Mouse (Mus musculus): ENCODE data around the gene Scfd2. TPM values are rescaled to one million over a fixed set of nuclear protein-coding genes. Genes with fewer than 3 reads are reported as not detected.
A peak's percentile ranks its signal among the peaks of the same experiment; 100 is the strongest.

Gene Scfd2
- polyA plus RNA-seq, 1 experiment from 2014 or later: 19.7 TPM

DNA sequence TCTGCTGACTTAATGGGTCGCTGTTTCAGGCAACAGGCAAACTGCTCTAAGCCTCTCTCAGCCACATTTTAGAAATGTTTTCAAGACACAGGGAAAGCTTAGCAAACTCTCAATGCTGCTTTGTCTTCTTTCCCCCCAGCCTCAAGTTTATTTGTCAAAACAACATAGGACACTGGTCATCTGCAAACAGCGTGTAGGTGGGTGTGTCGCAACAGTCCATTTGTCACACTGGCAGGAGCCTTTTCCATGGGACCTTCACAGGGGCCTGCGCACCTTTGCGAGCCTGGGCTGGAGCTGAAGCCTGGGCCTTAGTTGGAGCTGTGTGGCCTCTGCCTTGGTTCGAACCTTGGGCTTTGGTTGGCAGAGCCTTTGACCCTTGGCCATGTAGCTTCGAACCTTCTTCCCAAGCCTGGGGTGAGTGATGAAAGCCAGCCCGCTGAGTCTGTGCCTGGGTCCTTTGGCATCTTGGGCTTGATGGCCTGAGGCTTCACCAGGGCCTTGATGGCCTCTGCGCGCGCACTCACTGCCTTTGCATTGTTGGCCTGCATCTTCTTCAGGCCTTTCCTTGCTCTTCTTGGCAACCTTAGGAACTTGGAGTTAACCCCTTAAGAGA, 215.1 kb downstream of the Scfd2 start:
- Histone ChIP-seq H3K9me3 (no peaks in the 10 kb centered on the region), H3K27ac (no peak overlapping the region), H3K4me1 (peaks cover 3% of the 10 kb centered on the region; the same call in 1 of the 2 replicates), H3K9ac (no peak overlapping the region), H3K27me3 (replicated peaks) (no peaks in the 10 kb centered on the region), H3K4me2 (no peak overlapping the region), H3K36me3 (no peaks in the 10 kb centered on the region), H3K4me3 (replicated peaks) (no peak overlapping the region)
- no peak for ATAC-seq (ENCODE audit: insufficient read depth, low FRiP score, low read depth)
- WGBS: 82% methylated on average over 11 of the region's 11 CpGs

DNA sequence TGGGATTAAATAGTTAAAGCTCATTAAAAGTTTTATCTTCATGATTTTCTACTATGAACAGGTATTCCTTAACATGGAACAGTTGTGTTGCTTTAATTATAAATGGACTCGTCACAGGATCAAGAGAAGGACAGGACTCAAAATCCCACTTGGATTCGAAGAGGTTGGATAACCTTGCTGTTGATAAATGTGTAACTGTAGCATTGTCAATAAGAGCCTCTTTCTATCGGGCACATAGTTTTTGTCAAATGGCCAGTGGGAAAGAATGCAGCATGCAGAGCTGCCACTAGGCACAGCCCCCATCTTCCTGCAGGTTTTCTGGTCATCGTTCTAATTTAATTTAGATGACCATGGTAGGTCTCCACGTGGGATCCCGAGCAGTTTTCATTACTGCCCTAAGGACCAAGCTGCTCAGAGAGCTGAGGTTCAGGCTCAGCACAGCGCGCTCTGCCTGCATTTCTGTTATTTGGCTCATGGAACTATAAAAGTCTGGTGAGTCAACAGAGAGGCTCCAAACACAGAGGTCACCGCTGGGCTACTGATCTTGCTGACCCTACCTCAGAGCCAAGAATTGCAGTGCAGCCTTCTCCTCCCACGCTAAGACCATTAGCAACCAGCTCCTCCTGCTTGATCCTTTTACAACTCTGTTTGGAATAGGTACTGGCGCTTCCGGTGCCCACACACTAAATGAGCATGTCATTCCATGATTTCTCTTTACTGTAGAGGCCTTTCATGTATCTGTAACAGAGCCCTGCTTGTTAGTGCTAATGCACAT, 215.9 kb downstream of the Scfd2 start:
- WGBS: 45% methylated on average over 12 of the region's 12 CpGs

DNA sequence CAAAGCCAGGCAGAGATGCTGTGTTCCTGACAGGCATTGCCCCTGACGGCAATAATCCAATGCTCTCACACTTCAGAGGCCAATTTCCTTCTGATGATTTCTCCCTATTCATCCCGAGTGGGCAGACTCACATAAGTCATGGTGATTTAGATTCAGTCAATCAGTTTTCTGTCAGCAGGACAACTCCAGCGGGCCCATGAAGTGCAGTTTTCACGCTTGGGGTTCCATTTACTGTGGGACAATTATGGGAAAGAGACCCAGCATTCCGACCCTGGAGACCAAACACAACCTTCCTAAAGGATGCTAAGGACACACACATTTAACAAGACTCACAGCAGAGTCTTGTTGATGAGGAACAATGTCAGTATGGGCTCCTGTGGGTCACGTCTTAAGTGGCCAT, 217.1 kb downstream of the Scfd2 start:
- Histone ChIP-seq H3K9me3 (no peaks in the 10 kb centered on the region), H3K27me3 (replicated peaks) (no peaks in the 10 kb centered on the region), H3K4me1 (peaks cover 5% of the 10 kb centered on the region; the same call in 1 of the 2 replicates), H3K4me3 (replicated peaks) (no peak overlapping the region), H3K36me3 (no peaks in the 10 kb centered on the region), H3K27ac (no peak overlapping the region), H3K4me2 (no peak overlapping the region), H3K9ac (no peak overlapping the region)
- 79% methylated on average over 6 of the region's 6 CpGs for WGBS
- no peak for ATAC-seq (ENCODE audit: insufficient read depth, low FRiP score, low read depth)

More for the DNA sequence above, 215.9 kb downstream of the Scfd2 start:
- H3K36me3 ChIP-seq: no peaks in the 10 kb centered on the region
- no peaks in the 10 kb centered on the region for H3K9me3 ChIP-seq
- no peak overlapping the region for H3K4me3 ChIP-seq (replicated peaks)
- no peak overlapping the region for H3K27ac ChIP-seq
- ATAC-seq (ENCODE audit: insufficient read depth, low FRiP score, low read depth): no peak
- H3K4me2 ChIP-seq: no peak overlapping the region
- no peak overlapping the region for H3K9ac ChIP-seq
- H3K4me1 ChIP-seq: peaks cover 5% of the 10 kb centered on the region; the same call in 1 of the 2 replicates
- no peaks in the 10 kb centered on the region for H3K27me3 ChIP-seq (replicated peaks)

DNA sequence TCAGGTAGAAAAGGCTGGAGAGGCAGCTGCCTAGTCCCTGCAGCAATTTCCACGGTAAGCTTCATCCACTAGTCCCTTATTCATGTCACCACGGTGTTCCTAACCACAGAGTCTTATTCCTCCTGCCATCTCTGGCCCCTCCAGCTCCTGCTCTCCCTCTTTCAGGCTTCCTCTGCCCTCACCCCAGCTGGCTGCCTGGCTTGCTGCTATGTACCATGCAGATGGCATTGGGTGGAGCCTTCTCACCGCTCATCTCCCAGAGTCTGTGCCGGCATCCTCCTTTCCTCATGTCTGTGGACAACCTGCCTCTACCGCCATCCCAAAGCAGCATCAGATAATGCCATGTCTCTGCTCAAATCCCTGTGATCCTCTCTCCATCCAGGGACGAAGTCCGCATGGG, 218.0 kb downstream of the Scfd2 start:
- no peak overlapping the region for H3K4me2 ChIP-seq
- H3K9me3 ChIP-seq: no peaks in the 10 kb centered on the region
- 88% methylated on average over 7 of the region's 7 CpGs for WGBS
- no peaks in the 10 kb centered on the region for H3K36me3 ChIP-seq
- no peaks in the 10 kb centered on the region for H3K27me3 ChIP-seq (replicated peaks)
- H3K27ac ChIP-seq: no peak overlapping the region
- ATAC-seq (ENCODE audit: insufficient read depth, low FRiP score, low read depth): no peak
- H3K4me1 ChIP-seq: peaks cover 5% of the 10 kb centered on the region; the same call in 1 of the 2 replicates
- H3K9ac ChIP-seq: no peak overlapping the region
- H3K4me3 ChIP-seq (replicated peaks): no peak overlapping the region

DNA sequence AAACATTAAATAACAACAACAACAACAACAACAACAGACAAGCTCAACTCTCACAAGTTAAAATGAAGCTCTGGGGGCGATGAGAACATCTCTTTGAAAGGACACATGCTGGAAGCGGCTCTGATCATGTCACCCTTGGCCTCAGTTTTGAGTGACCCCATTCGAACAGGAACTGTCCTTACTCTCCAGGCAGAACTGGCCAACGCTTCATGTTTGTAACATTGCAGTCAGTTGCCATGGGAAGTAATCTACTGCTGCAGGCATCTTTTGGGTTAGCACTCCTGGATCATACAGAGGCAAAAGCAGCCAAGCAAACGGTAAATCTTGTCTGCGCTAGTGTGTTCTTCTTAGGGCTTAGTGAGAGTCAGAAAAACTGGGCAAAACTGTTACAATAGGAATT, 219.7 kb downstream of the Scfd2 start:
- no peak overlapping the region for H3K4me2 ChIP-seq
- 54% methylated on average over 6 of the region's 6 CpGs for WGBS
- H3K27me3 ChIP-seq (replicated peaks): no peaks in the 10 kb centered on the region
- H3K9ac ChIP-seq: no peak overlapping the region
- H3K9me3 ChIP-seq: no peaks in the 10 kb centered on the region
- no peak overlapping the region for H3K4me3 ChIP-seq (replicated peaks)
- no peak overlapping the region for H3K27ac ChIP-seq
- peaks cover 5% of the 10 kb centered on the region; the same call in 1 of the 2 replicates for H3K4me1 ChIP-seq
- H3K36me3 ChIP-seq: no peaks in the 10 kb centered on the region
- ATAC-seq (ENCODE audit: insufficient read depth, low FRiP score, low read depth): no peak

DNA sequence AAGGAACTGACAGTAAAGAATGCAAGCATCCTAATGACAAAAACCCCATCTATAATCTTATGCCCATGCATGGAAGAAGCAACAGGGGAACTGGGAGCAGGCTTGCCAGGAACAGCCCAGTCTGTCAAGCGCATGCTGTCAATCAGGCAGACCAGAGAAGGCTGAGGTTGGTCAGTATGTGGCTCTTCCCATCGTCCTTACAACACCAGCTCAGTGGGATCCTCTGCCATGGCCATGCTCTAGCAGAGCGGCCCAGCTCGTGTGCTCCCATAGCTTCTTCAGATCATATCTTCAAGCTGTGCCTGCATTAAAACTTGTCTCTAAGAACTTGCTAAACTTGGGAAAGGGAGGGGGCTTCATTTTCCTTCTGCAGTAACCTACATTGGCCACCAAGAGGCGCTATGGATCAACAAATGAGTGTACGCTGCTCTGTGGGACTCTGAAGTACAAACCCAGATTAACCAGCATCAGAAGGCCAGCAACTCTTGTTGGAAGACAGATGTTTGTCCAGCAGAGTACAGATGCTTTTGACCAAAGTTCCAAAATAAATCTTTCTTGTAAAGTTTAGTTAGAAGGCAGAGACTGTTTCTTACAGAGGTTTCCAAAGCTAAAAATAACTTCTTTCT, 220.2 kb downstream of the Scfd2 start:
- Histone ChIP-seq H3K9ac (no peak overlapping the region), H3K9me3 (no peaks in the 10 kb centered on the region), H3K4me3 (replicated peaks) (no peak overlapping the region), H3K36me3 (no peaks in the 10 kb centered on the region), H3K27me3 (replicated peaks) (no peaks in the 10 kb centered on the region), H3K27ac (no peak overlapping the region), H3K4me2 (no peak overlapping the region), H3K4me1 (peaks cover 5% of the 10 kb centered on the region; the same call in 1 of the 2 replicates)
- WGBS: 31% methylated on average over 6 of the region's 6 CpGs
- no peak for ATAC-seq (ENCODE audit: insufficient read depth, low FRiP score, low read depth)

DNA sequence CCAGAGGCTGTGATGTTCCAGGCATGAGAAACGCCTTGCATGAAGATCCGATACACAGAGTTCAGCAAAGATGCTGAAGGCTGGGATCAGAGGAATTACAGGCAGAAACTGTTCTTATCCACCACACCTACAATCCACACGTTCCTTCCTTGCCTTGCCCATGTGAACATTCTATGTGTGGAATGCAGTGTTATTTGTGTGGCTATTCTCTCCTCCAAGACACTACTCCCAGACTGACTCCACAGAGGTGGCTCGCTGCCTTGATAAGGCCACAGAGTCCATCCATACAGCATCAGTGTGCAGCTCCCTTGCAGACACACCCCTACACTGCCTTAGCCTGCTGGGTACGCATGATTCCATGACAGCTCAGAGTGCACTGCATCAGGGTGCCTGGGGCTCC, 221.5 kb downstream of the Scfd2 start:
- Histone ChIP-seq H3K27ac (no peak overlapping the region), H3K4me3 (replicated peaks) (no peak overlapping the region), H3K27me3 (replicated peaks) (no peaks in the 10 kb centered on the region), H3K4me1 (peaks cover 2% of the 10 kb centered on the region; the same call in 1 of the 2 replicates), H3K4me2 (no peak overlapping the region), H3K9me3 (no peaks in the 10 kb centered on the region), H3K9ac (no peak overlapping the region), H3K36me3 (no peaks in the 10 kb centered on the region)
- ATAC-seq (ENCODE audit: insufficient read depth, low FRiP score, low read depth): no peak
- WGBS: 70% methylated on average over 5 of the region's 5 CpGs

DNA sequence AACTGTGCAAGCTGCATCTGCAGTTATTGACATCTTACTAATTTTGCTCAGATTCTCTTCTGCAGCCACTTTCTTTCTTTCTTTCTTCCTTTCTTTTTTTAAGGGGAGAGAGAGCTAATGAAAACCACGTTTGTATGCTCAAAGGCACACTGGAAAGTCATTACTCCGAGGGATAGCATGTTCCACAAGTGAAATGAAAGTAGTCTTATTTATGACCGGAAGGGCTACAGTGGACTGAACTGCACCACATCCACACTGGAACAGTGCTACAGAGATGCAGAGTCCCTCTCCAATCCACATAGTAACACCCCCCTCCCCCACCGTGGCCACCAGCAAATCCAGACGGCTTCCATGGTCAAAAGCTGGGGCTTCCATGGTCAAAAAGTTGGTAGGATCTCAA, 224.3 kb downstream of the Scfd2 start:
- 76% methylated on average over 5 of the region's 5 CpGs for WGBS
- H3K36me3 ChIP-seq: no peaks in the 10 kb centered on the region
- ATAC-seq (ENCODE audit: insufficient read depth, low FRiP score, low read depth): no peak
- no peak overlapping the region for H3K4me3 ChIP-seq (replicated peaks)
- peaks cover 3% of the 10 kb centered on the region; the same call in 1 of the 2 replicates for H3K4me1 ChIP-seq
- no peaks in the 10 kb centered on the region for H3K27me3 ChIP-seq (replicated peaks)
- H3K9me3 ChIP-seq: no peaks in the 10 kb centered on the region
- no peak overlapping the region for H3K4me2 ChIP-seq
- no peak overlapping the region for H3K9ac ChIP-seq
- no peak overlapping the region for H3K27ac ChIP-seq

DNA sequence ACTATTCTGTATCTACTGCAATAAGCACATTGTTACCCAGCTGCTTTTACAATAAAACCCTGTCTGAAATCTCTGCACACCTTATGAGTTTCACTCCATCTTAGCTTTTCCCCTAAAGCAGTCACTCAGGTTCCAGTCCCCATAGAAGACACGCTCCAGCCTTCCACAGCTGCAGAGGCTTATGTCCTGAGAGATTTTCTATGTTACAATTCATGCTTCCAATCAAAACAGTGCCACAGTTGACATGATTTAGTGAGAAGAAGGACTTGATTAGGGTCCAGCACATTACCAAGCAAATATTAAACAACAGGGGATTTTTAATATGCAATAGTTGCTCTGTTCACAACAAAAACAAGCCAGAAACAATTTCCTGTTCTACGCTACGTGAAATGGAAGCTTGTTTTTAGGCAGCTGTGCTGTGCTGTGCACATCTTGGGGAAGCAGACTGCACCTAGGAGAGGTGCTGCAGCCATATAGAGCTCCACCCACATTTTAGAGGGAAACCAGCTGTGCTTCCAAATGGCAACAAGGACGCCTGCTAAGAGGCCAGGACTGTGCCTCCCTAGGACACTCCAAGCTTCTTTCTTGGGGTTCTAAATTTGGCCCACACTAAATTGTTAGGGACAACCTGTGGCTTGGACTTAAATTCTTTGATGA, 225.9 kb downstream of the Scfd2 start:
- Histone ChIP-seq H3K4me3 (replicated peaks) (no peak overlapping the region), H3K4me2 (no peak overlapping the region), H3K9me3 (no peaks in the 10 kb centered on the region), H3K27me3 (replicated peaks) (no peaks in the 10 kb centered on the region), H3K27ac (peak overlapping the region; percentile 64), H3K36me3 (no peaks in the 10 kb centered on the region), H3K9ac (no peak overlapping the region), H3K4me1 (0 out of 2 replicates have a peak, but pooled peaks cover 2% of the 10 kb centered on the region)
- 50% methylated on average over 4 of the region's 4 CpGs for WGBS
- no peak for ATAC-seq (ENCODE audit: insufficient read depth, low FRiP score, low read depth)

DNA sequence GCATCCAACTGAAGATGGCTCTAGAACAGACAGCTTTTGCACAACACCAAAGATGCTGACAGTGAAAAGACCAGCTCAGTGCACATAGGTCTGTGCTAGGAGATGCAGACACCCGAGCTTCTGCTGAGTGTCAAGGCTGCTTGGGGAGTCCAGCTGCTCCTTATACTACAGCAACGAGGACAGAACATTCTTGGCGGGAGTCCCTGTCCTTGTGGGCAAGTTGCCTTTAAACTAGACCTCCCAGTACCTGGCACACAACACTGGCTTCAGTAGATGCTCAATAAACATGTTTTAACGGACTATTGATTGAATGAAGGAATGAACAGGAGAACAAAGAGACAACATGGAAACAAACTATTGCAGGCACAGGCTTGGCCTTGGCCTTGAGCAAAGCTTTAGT, 226.8 kb downstream of the Scfd2 start:
- no peaks in the 10 kb centered on the region for H3K36me3 ChIP-seq
- H3K9ac ChIP-seq: no peak overlapping the region
- no peak overlapping the region for H3K4me3 ChIP-seq (replicated peaks)
- H3K9me3 ChIP-seq: no peaks in the 10 kb centered on the region
- H3K4me2 ChIP-seq: no peak overlapping the region
- H3K27ac ChIP-seq: peak overlapping the region; percentile 64
- H3K27me3 ChIP-seq (replicated peaks): no peaks in the 10 kb centered on the region
- WGBS: 44% methylated on average over 4 of the region's 4 CpGs
- 0 out of 2 replicates have a peak, but pooled peaks have one; percentile 31 for ATAC-seq (ENCODE audit: insufficient read depth, low FRiP score, low read depth)
- 0 out of 2 replicates have a peak, but pooled peaks cover 2% of the 10 kb centered on the region for H3K4me1 ChIP-seq

DNA sequence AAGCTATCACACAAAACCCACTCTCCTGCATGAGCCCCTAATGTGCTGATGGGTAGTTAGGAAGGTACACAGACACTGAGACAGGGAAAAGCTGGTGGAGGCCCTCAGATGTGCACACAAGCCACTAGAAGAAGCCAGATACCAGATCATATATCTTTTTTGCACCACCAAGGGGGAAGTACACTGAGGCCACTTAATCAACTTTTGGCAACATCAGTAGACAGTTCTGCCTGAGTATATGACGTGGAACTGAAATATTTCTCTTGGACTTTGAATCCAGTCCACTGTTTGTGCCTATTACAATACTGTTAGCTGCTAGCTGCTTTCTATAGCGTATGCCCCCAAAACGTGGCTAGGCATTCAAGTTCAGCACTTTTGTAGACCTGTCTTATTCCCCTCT, 229.2 kb downstream of the Scfd2 start:
- Histone ChIP-seq H3K27ac (no peak overlapping the region), H3K4me2 (no peak overlapping the region), H3K9me3 (no peaks in the 10 kb centered on the region), H3K4me3 (replicated peaks) (no peak overlapping the region), H3K27me3 (replicated peaks) (no peaks in the 10 kb centered on the region), H3K9ac (no peak overlapping the region), H3K4me1 (0 out of 2 replicates have a peak, but pooled peaks cover 2% of the 10 kb centered on the region), H3K36me3 (no peaks in the 10 kb centered on the region)
- no peak for ATAC-seq (ENCODE audit: insufficient read depth, low FRiP score, low read depth)
- 64% methylated on average over 3 of the region's 3 CpGs for WGBS

Data from stomach, embryonic 15.5 days (tissue).